Mouse (Mus musculus): ENCODE measurements around the gene Plp2. TPM values are rescaled to one million over a fixed set of nuclear protein-coding genes. Genes with fewer than 3 reads are reported as not detected.

Plp2 gene
- polyA plus RNA-seq, 1 experiment from 2014 or later, result 233 TPM

- Histone ChIP-seq H3K27me3 (ENCODE audit: control insufficient read depth, insufficient read depth, low read length) (no peaks in the 10 kb centered on the region), H3K27ac (ENCODE audit: low read length) (peak overlapping the region; percentile 92), H3K36me3 (ENCODE audit: control insufficient read depth, insufficient read depth, low read length) (no peaks in the 10 kb centered on the region; the same call in 1 of the 2 replicates), H3K9me3 (replicated peaks; ENCODE audit: control insufficient read depth, low read length) (no peaks in the 10 kb centered on the region), H3K4me3 (replicated peaks; ENCODE audit: low read length) (peak overlapping the region; percentile 61), H3K4me2 (ENCODE audit: low read depth, low read length) (peak overlapping the region; percentile 53), H3K9ac (ENCODE audit: low read length) (peak overlapping the region; percentile 79), H3K4me1 (ENCODE audit: control insufficient read depth, insufficient read depth, low read length) (peaks cover 5% of the 10 kb centered on the region; the same call in 1 of the 2 replicates)
- peak; percentile 83 for ATAC-seq (ENCODE audit: insufficient read depth, low FRiP score)
- WGBS, result 9% methylated on average over 13 of the region's 19 CpGs
These were observed 754 bp downstream of the Plp2 start for GRCm38 (mm10) chrX:7670390-7670881.

DNA sequence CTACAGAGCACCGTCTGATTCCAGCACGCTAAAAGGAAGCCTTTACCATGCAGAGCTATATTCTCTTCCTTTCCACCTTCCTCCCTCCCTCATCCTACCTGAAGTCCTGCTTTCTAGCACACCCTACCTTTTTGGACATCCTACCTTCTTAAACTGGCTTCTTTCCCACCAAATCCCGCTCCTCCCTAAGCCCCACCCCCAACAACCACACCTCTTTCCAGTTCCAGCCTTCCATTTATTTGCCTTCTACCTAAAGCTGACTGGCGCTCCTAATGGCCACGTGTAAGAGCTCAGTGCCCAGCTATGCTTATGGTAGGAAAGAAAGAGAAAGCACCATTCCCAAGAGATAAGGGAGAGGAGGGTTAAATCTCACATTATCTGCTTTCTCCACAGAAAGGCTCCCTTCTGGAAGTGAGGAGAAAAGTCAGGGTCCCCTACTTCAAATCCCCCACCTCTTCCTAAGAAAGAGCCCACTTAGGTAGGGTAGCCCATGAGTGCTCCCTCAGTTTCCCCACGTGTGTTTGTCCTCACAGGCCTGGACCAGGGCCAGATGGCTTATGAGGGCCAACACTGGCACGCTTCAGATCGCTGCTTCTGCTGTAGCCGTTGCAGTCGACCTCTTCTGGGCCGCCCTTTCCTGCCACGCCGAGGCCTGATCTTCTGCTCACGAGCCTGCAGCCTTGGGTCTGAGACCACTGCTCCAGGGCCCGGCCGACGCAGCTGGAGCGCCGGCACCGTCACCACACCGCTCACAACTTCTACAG lies 5.3 kb downstream of the Plp2 start:
- H3K36me3 ChIP-seq (ENCODE audit: control insufficient read depth, insufficient read depth, low read length), result peaks cover 3% of the 10 kb centered on the region; the same call in 1 of the 2 replicates
- no peak overlapping the region for H3K9ac ChIP-seq (ENCODE audit: low read length)
- no peak overlapping the region for H3K4me2 ChIP-seq (ENCODE audit: low read depth, low read length)
- H3K27me3 ChIP-seq (ENCODE audit: control insufficient read depth, insufficient read depth, low read length), result no peaks in the 10 kb centered on the region
- no peaks in the 10 kb centered on the region for H3K9me3 ChIP-seq (replicated peaks; ENCODE audit: control insufficient read depth, low read length)
- H3K4me3 ChIP-seq (replicated peaks; ENCODE audit: low read length), result no peak overlapping the region
- H3K27ac ChIP-seq (ENCODE audit: low read length), result no peak overlapping the region
- H3K4me1 ChIP-seq (ENCODE audit: control insufficient read depth, insufficient read depth, low read length), result no peaks in the 10 kb centered on the region
- no peak for ATAC-seq (ENCODE audit: insufficient read depth, low FRiP score)
- 70% methylated on average over 21 of the region's 21 CpGs for WGBS

- WGBS, result 95% methylated on average over 11 of the region's 11 CpGs
- H3K9me3 ChIP-seq (replicated peaks; ENCODE audit: control insufficient read depth, low read length), result no peaks in the 10 kb centered on the region
- ATAC-seq (ENCODE audit: insufficient read depth, low FRiP score), result no peak
These were observed 6.4 kb downstream of the Plp2 start for GRCm38 (mm10) chrX:7664791-7665190.

DNA sequence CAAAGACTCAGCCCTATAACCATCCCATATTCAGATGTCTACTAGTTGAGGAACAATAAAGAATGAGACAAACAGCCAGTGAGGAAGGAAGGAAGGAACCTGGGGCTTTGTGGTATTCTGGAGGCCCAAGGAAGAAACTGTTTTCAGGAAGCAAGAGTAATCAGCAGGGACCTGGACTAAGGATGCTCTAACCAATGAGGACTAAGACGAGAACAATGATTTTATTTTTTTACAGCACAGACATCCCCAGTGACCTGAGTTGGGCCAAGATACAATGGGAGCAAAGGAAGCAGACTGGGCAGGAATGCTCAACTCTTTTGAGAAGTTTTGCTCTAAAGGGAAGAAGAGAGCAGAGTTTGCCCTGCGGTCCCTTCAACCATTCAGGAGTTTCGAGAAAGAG lies 8.3 kb downstream of the Plp2 start:
- no peak for ATAC-seq (ENCODE audit: insufficient read depth, low FRiP score)

More at GRCm38 (mm10) chrX:7664791-7665190, 6.4 kb downstream of the Plp2 start:
- H3K4me2 ChIP-seq (ENCODE audit: low read depth, low read length), result no peak overlapping the region
- H3K9ac ChIP-seq (ENCODE audit: low read length), result no peak overlapping the region
- H3K4me1 ChIP-seq (ENCODE audit: control insufficient read depth, insufficient read depth, low read length), result no peaks in the 10 kb centered on the region
- no peaks in the 10 kb centered on the region for H3K27me3 ChIP-seq (ENCODE audit: control insufficient read depth, insufficient read depth, low read length)
- no peak overlapping the region for H3K4me3 ChIP-seq (replicated peaks; ENCODE audit: low read length)
- no peak overlapping the region for H3K27ac ChIP-seq (ENCODE audit: low read length)
- peaks cover 3% of the 10 kb centered on the region; the same call in 1 of the 2 replicates for H3K36me3 ChIP-seq (ENCODE audit: control insufficient read depth, insufficient read depth, low read length)

DNA sequence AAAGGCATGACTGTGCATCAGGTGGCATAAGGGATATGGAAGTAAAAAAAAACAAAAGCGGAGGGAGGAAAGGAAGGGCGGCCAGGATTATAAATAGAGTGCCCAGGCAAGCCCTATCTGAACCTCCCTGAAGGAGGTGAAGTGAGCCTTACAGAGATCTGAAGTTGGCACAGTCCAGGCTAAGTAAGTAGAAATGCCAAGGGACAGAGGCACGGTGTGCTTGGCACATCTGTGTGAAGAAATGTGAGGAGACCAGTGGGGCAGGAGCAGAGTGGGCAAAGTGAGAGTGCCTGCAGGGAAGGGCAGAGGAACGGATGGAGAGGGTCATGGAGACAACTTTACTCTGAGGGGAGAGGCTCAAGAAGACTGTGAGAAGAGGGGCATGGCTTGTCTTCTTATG lies 10.1 kb downstream of the Plp2 start:
- H3K27ac ChIP-seq (ENCODE audit: low read length), result no peak overlapping the region
- WGBS, result 75% methylated on average over 4 of the region's 4 CpGs
- H3K4me2 ChIP-seq (ENCODE audit: low read depth, low read length), result no peak overlapping the region
- no peak overlapping the region for H3K4me3 ChIP-seq (replicated peaks; ENCODE audit: low read length)
- no peaks in the 10 kb centered on the region for H3K27me3 ChIP-seq (ENCODE audit: control insufficient read depth, insufficient read depth, low read length)
- no peaks in the 10 kb centered on the region for H3K9me3 ChIP-seq (replicated peaks; ENCODE audit: control insufficient read depth, low read length)
- peaks cover 3% of the 10 kb centered on the region; the same call in 1 of the 2 replicates for H3K4me1 ChIP-seq (ENCODE audit: control insufficient read depth, insufficient read depth, low read length)
- no peak for ATAC-seq (ENCODE audit: insufficient read depth, low FRiP score)
- H3K36me3 ChIP-seq (ENCODE audit: control insufficient read depth, insufficient read depth, low read length), result peaks cover 3% of the 10 kb centered on the region; the same call in 1 of the 2 replicates
- H3K9ac ChIP-seq (ENCODE audit: low read length), result no peak overlapping the region

More for the DNA sequence above, 8.3 kb downstream of the Plp2 start:
- H3K4me2 ChIP-seq (ENCODE audit: low read depth, low read length), result no peak overlapping the region
- H3K27ac ChIP-seq (ENCODE audit: low read length), result peak overlapping the region; percentile 23; the same call in 1 of the 2 replicates
- H3K4me3 ChIP-seq (replicated peaks; ENCODE audit: low read length), result no peak overlapping the region
- H3K36me3 ChIP-seq (ENCODE audit: control insufficient read depth, insufficient read depth, low read length), result peaks cover 3% of the 10 kb centered on the region; the same call in 1 of the 2 replicates
- H3K27me3 ChIP-seq (ENCODE audit: control insufficient read depth, insufficient read depth, low read length), result no peaks in the 10 kb centered on the region
- H3K9me3 ChIP-seq (replicated peaks; ENCODE audit: control insufficient read depth, low read length), result no peaks in the 10 kb centered on the region
- no peak overlapping the region for H3K9ac ChIP-seq (ENCODE audit: low read length)
- WGBS, result 73% methylated on average over 3 of the region's 3 CpGs
- peaks cover 3% of the 10 kb centered on the region; the same call in 1 of the 2 replicates for H3K4me1 ChIP-seq (ENCODE audit: control insufficient read depth, insufficient read depth, low read length)

DNA sequence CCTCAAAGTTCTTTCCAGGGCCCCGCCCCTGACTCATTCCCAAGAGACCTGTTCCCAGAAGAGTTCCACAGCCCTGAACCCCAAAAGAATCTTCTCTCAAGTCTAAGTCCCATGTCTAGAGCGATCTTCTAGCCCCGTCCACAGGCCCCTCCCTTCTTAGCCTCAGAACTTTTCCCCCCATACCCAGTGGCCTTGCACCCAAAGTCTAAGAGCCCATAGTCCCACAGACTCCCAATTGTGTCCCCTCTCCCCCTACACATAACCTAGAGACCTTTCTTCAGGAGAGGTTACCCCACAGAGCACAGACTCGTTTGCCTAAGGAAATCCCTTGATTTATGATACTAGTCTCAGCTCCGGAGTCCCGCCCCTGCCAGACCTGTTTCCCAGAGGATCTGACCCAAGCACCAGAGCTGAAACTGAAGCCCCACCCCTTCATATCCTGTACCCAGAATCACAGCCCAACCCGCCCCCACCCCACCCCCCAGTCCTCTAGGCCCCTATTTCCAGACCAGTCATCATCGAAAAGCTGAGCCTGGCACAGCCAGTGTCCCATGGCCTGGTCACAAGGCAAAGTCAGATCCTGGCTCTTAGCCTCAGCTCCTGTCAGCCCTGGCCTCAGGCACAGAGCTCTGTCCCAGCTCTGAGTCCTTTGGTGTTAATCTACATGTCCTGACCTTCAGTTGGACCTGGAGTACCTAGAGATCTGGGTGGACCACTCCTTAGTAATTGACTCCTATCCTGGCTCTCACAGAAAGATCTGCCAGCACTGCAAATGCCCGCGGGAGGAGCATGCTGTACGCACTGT lies 12.2 kb downstream of the Plp2 start:
- Histone ChIP-seq H3K36me3 (ENCODE audit: control insufficient read depth, insufficient read depth, low read length) (no peaks in the 10 kb centered on the region; the same call in 1 of the 2 replicates), H3K4me1 (ENCODE audit: control insufficient read depth, insufficient read depth, low read length) (peaks cover 3% of the 10 kb centered on the region; the same call in 1 of the 2 replicates), H3K4me2 (ENCODE audit: low read depth, low read length) (peak overlapping the region; percentile 64), H3K27me3 (ENCODE audit: control insufficient read depth, insufficient read depth, low read length) (no peaks in the 10 kb centered on the region), H3K9ac (ENCODE audit: low read length) (peak overlapping the region; percentile 76; the same call in 1 of the 2 replicates), H3K27ac (ENCODE audit: low read length) (peak overlapping the region; percentile 89), H3K9me3 (replicated peaks; ENCODE audit: control insufficient read depth, low read length) (no peaks in the 10 kb centered on the region), H3K4me3 (replicated peaks; ENCODE audit: low read length) (peak overlapping the region; percentile 54)
- 47% methylated on average over 11 of the region's 11 CpGs for WGBS
- peak; percentile 38 for ATAC-seq (ENCODE audit: insufficient read depth, low FRiP score)

- Histone ChIP-seq H3K9ac (ENCODE audit: low read length) (peak overlapping the region; percentile 76), H3K9me3 (replicated peaks; ENCODE audit: control insufficient read depth, low read length) (no peaks in the 10 kb centered on the region), H3K27ac (ENCODE audit: low read length) (peak overlapping the region; percentile 89), H3K4me2 (ENCODE audit: low read depth, low read length) (peak overlapping the region; percentile 64), H3K4me1 (ENCODE audit: control insufficient read depth, insufficient read depth, low read length) (peaks cover 3% of the 10 kb centered on the region; the same call in 1 of the 2 replicates), H3K27me3 (ENCODE audit: control insufficient read depth, insufficient read depth, low read length) (no peaks in the 10 kb centered on the region), H3K4me3 (replicated peaks; ENCODE audit: low read length) (peak overlapping the region; percentile 54), H3K36me3 (ENCODE audit: control insufficient read depth, insufficient read depth, low read length) (no peaks in the 10 kb centered on the region)
- 27% methylated on average over 12 of the region's 15 CpGs for WGBS
- peak; percentile 79 for ATAC-seq (ENCODE audit: insufficient read depth, low FRiP score)
These were observed 13.0 kb downstream of the Plp2 start for GRCm38 (mm10) chrX:7658031-7658784.

DNA sequence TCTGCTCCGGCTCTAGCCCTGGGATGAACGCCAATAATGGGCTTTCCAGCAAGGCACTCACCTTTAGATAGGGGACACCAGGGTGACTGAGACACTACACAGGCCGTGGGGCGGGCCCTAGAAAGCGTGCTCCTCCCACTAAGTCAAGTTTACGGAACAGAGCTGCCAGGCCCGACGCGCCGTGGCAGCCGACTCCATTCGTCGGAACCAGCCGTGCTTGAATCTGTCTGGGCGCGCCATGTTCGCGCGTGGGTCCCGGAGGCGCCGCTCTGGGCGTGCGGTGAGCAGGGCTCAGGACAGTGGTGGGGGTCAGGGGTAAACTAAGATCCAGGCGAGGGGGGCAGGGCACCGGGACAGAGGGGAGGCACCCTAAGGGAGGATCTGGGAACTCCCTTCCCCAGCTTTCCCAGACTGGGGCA lies 14.0 kb downstream of the Plp2 start, which contains the start of gene Prickle3:
Gene Prickle3, plus strand, starts transcription at position 40 of the 419 bp plus-strand sequence.
- H3K4me2 ChIP-seq (ENCODE audit: low read depth, low read length), result peak within 1 kb of the TSS; percentile 64
- H3K9ac ChIP-seq (ENCODE audit: low read length), result peak within 1 kb of the TSS; percentile 76
- WGBS, result 16% methylated on average over 26 of the region's 26 CpGs
- H3K27me3 ChIP-seq (ENCODE audit: control insufficient read depth, insufficient read depth, low read length), result no peaks in the 10 kb centered on the region
- H3K27ac ChIP-seq (ENCODE audit: low read length), result peak within 1 kb of the TSS; percentile 89
- no peaks in the 10 kb centered on the region for H3K9me3 ChIP-seq (replicated peaks; ENCODE audit: control insufficient read depth, low read length)
- peaks cover 3% of the 10 kb centered on the region; the same call in 1 of the 2 replicates for H3K4me1 ChIP-seq (ENCODE audit: control insufficient read depth, insufficient read depth, low read length)
- no peaks in the 10 kb centered on the region for H3K36me3 ChIP-seq (ENCODE audit: control insufficient read depth, insufficient read depth, low read length)
- peak within 1 kb of the TSS; percentile 54 for H3K4me3 ChIP-seq (replicated peaks; ENCODE audit: low read length)
- ATAC-seq (ENCODE audit: insufficient read depth, low FRiP score), result peak; percentile 66

Data from stomach, embryonic 16.5 days (tissue).